Mouse (Mus musculus) cerebellum, adult 11-12 months (tissue): ENCODE measurements at regions not wholly inside any gene's neighbourhood (a gene's known extent, or its start where the extent isn't known, plus 50 kb on each side); places are given as distances from the start of the nearest gene placed in this dataset.
"Not testable (repeated sequence)": the region's sequence is repeated elsewhere in the genome, so short reads cannot be mapped to it uniquely, and the experiment has no call there.

Experiments
- DNase-seq: peaks from one replicate; pipeline ENCODE4 v3.0.0; 2022

DNA sequence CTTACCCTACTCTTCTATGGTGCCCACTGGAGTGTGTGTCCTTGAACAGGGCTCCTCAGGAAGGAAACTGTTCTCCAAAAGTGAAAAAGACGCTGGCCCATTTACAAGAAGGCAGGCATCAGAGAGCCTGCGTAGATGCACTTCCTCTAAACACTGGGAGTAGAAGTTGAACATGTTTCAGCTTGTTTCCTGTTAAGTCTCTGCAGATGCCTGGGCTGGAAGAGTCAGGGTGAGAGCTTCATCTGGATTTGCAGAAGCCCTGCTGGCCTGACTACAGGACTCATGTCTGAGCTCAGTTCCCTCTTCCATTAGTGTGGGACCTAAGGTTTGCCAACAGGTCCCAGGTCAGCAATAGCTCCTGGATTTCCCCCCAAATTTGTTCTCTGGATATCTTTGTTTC is 54.7 kb upstream of the Nlrp1b start:
- no peak for DNase-seq

GRCm38 (mm10) chr11:71288243-71288642 is 57.7 kb upstream of the Nlrp1b start:
- not testable (repeated sequence) for DNase-seq

DNA sequence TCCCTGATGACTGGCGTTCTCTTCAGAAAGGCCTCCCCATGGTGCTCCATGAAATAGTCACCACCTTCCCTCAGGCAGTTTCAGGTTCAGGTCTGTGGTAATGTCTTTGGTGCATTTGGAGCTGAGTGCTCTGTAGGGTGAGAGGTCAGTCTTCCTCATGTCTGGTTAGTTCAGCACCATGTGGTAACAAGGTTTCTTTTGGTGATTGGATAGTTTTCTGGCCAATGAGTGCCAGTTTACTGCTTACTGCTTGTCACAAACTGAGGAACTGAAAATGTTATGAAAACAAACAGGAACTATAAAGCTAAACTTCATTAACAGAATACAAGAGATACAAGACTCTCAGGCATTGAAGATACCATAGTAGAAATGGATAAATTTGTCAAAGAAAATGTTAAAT is 59.0 kb upstream of the Nlrp1b start:
- no peak for DNase-seq

DNA sequence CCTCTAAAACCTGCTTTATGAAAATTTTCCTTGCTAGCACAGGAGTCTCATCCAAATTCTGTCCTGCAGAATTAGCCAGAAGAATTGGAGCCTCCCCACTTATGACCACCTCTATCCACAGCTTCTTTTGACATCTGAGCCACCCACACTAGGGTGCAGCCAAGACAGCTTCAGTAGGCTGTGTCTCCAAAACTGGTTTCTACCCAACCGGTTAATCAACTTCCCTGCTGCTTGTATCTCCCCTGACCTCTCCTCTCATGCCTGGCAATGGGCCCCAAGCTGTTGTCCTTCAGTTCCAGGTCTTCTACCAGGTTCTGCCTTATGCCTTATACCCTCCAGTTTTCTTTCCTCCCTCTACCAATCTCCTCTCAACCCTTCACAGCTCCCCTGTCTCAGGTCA is 68.9 kb upstream of the Nlrp1b start:
- no peak for DNase-seq

GRCm38 (mm10) chr11:71323439-71323838 is 92.9 kb upstream of the Nlrp1b start:
- DNase-seq, result no peak

GRCm38 (mm10) chr11:71337428-71337827 is 106.9 kb upstream of the Nlrp1b start:
- DNase-seq, result no peak

DNA sequence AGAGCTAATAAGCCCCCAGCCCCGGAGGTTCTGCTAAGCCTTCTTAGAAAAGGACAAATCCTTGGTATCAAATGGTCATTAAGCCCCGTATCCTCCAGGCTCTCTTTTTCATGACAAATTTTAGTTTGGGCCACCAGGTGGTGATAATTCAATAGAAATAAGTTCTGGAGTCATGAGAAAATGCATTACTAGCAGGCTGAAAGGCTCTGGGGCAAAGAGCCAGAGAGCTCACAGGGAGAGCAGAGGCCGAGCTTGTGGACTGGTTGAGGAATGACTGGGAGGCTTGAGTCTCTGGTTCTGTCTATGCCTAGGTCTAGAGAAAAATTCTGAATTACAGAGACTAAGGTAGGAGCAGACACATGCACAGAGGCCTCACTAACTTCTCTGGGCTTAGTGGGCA is 115.5 kb upstream of the Nlrp1b start:
- peak; percentile 55 for DNase-seq

DNA sequence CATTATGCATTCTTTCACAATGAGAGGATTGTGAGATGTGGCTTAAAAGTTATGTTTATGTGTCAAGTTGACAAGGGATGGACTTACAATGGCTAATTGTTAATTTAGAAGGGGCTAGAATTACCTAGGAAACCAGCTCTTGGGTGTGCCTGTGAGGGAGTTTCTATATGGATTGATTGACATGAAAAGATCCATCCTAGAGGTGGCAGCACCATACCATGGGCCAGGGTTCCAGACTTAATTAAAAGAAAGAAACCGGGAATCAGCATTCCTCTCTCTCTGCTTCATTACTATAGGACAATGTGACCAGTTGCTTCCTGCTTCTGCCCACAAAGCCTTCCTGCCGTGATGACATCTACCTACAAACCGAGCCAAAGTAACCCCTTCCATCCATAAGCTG is 126.6 kb upstream of the Nlrp1b start:
- no peak for DNase-seq

- no peak for DNase-seq
These were observed 130.3 kb upstream of the Nlrp1b start for GRCm38 (mm10) chr11:71360856-71361255.

GRCm38 (mm10) chr11:71371871-71372270 is 141.3 kb upstream of the Nlrp1b start:
- DNase-seq, result no peak

DNA sequence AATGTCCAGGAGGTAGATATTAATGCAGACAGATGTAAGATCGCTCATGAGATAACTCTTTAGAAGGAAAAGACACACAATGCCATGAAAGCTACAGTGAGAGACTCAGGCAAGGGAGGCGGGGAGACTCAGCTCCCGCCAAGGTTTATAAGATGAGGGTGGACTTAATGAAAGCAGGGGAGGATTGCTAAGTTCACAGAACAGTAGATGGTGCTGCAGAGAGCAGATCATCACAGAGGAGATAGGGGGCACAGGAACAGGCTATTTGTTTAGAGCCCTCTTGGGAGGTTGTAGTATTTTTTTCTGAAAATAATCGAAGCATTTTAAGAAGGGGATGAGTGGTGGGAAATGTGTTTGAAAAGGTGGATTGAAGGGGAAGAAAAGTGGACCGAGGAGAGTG is 144.6 kb upstream of the Nlrp1b start:
- no peak for DNase-seq

DNA sequence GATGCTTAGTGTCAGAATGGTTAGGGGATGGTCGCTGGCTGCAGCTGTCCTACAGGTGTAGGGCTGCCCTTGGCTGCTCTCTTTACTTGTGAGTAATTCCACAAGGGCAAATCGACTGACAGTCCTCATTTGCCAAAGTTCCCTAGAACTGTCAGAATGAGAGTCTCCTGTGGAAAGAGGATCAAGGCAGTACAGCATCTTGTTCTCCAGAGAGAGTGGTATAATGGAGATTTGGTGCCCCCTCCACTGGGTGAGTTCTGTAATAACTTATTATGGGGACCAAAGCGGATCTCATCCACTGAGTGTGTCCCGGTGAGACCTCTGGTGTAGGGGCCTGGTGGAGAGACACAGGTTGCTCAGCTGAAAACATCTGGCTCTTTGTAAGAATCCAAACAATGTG is 157.9 kb upstream of the Nlrp1b start:
- no peak for DNase-seq

DNA sequence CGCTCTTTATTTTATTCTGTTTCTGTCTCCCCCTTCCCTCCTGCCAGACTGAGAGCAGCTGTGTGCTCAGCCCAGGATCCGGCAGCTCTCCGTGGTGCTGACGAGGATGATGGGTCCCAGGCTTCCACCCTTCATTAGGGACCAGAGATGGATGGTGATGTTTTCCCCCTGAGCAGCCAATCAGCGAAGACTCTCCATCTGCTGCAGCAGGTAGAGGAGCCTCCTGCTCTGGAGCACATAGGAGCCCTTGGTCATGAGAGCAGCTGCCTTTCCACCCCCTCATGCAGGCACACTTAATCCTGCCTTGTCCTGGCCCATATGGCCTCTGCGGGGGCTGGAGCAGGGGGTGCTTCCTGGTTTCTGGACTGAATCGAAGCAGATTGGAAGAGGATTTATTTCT is 159.1 kb upstream of the Nlrp1b start:
- peak; percentile 63 for DNase-seq

DNA sequence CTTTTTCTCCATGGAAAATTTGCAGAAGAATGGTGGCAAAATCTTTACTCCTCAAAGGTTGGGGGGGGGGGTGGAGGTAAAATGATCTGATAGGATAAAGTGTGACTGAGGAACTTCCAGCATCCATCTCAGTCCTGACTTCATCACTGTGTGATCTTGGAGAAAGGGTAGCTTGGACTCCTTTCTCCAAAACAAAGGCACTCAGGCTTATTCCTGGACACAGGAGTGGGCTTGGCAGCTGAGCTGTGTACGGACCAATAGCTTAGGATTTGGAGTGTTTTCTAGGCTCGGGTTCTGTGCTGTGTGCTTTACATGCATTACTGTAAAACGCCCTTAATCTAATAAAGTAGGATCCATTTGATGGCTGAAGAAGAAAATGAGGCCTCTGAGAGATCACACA is 159.6 kb upstream of the Nlrp1b start:
- DNase-seq, result no peak

GRCm38 (mm10) chr11:71390616-71391015 is 160.1 kb upstream of the Nlrp1b start:
- no peak for DNase-seq

DNA sequence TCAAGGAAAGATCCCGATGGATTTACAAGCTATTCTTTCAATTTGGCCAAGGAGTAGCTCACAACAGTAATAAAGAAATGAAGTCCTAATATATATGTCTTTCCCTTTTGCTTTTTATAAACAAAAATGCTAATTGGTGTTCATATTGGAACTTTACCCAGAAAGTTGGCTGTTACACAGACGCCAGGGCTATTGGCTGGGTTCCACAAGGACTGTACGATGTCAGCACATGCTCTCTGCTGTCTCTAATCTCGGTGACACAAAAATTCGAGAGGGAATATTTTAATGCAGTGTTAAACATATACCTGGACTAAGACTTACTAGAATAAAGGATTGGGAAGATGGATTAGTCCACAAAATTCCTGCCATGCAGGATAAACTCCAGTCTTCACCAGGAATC is 162.9 kb upstream of the Nlrp1b start:
- no peak for DNase-seq

- DNase-seq, result no peak
These were observed 164.5 kb upstream of the Nlrp1b start for GRCm38 (mm10) chr11:71395023-71395422.

DNA sequence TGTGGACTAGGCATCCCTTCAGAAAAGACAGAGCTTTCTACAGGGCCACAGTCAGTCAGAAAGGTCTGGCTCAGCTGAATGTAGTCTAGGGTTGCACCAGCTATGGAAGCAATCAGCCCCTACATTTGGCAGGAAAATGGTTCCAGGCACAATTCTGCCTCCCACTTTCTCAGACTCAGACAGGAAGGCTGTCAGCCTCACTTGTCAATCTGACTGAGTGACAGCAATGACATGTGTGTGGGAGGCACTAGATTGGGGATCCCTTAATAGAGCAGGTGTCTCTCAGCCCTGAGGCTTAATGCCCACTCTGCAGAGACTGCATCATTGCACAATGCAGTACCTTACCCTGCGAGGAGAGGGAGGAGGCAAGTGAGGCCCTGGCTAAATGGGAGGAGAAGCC is 165.1 kb upstream of the Nlrp1b start:
- DNase-seq, result no peak

- no peak for DNase-seq
These were observed 169.8 kb upstream of the Nlrp1b start for GRCm38 (mm10) chr11:71400351-71400750.

- DNase-seq, result no peak
These were observed 171.1 kb upstream of the Nlrp1b start for GRCm38 (mm10) chr11:71401411-71402276.

GRCm38 (mm10) chr11:71404361-71404760 is 173.8 kb upstream of the Nlrp1b start:
- no peak for DNase-seq

DNA sequence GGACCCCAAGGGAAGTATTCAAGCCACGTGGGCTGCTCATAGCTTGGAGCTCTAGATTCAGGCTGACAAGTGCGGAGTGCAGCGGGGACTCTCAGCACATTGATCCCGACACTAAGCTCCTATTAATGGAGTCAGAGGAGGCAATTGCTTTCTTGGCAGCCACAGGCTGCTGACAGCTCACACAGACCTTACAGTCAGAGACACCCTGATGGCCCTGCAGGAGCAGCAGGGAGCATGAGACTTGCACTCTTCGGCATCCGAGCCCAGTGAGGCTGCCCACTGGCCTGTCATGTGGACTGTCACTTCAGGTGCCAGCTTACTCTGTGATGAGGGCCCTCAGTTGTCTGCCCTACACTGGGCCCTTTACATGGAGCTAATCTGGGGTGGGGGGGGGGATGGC is 176.5 kb upstream of the Nlrp1b start:
- no peak for DNase-seq

DNA sequence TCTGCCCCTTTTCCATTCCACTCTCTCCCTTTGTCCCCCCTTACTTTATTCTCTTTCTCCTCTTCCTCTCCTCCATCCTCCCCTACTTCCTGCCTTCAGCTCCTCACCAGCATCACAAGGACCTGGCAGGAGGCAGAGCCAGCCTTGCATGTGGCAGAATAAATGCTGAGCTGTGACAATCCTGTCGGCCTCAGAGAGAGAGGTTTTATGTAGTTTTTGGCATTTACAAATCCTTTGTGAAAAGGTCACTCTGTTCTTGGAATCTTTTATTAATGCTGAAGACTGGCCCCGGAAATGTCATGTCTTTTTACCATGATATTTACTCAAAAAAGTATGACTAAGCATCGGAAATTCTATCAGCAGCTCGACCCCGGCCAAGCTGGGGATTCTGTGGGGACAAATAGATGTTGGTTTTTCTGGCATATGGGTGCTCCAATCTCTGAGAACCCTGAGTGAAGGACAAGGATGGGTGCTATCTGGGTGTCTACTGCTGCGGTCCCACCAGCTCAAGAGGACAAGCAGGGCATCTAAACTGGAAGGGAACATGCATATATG is 178.8 kb upstream of the Nlrp1b start:
- DNase-seq, result no peak

DNA sequence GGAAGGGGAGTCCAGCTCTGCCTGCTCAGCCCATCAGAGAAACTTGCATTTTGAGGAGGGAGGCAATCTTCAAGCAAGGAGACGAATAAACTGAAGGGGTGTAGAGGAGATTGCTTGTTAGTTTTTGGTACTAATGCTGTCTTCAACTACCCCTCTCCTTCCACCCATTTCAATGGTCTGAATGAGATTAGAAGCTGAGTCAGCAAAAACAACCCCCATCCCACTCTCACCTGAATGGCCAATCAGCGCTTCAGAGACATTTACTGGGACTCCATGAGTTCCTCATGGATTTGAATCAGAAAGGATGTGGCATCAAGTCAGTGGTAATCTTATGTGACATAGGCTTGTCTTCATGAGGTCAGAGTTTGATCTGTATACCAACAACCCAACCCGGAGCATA is 180.0 kb upstream of the Nlrp1b start:
- no peak for DNase-seq

DNA sequence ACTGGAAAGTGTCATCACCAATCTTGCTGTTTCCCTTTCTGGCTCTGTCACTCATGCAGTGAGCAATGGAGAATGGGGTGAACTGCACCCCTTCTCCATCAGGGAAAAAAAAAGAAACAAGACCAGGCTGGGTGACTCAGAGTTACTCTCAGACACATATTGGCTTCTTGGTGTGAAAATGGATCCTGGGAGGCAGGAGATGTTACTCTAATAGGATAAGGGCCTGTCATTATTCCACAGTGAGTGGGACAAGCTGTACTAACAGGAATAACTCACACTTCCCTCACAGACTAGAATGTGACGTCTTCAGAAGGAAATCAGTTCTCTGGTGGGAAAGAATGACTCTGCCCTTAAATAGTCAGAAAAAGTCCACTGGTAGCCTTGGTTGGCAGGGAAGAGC is 181.4 kb upstream of the Nlrp1b start:
- no peak for DNase-seq
